Mouse (Mus musculus): ENCODE data around the gene Gm7233.
"Not testable (repeated sequence)": the region's sequence is repeated elsewhere in the genome, so short reads cannot be mapped to it uniquely, and the experiment has no call there.

DNA sequence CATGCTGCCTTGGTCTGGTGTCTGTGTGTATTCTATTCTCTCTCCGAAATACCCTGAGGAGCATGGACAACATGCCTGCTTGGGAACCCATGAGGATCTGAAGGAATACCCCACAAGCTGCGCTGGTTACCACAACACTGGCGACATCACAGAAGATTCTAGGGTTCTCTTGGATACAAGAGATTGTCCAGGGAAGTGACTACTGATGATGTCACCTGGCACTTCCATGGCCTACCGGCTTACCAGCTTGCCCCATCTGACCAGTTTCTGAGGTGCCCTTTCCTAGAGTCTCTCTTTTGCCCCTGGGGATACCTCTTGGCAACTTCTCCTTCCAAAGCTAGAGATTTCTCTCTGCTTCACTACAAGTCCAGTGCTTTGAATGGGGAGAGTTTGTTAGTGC, 55.5 kb downstream of the Gm7233 start, which contains the start of gene Gm8122:
- not testable (repeated sequence) for TF ChIP-seq CTCF (IDR thresholded peaks at IDR 0.05; ENCODE audit: control insufficient read depth, insufficient read depth, insufficient replicate concordance, low read depth, low read length); POLR2A (IDR thresholded peaks at IDR 0.05; ENCODE audit: control insufficient read depth, low read depth, low read length)

Data from testis, adult 2 months (tissue).